Mouse (Mus musculus) lung, adult 2 months (tissue): ENCODE results near the gene Slc25a5. TPM values are rescaled to one million over a fixed set of nuclear protein-coding genes. Genes with fewer than 3 reads are reported as not detected.

Experiments used
- DNase-seq: peaks from one replicate; pipeline ENCODE4 v3.0.0; 2022
- H3K4me1 ChIP-seq: fragments of 200-500 bp; 2 replicates; pipeline ENCODE4 v1.6.1; 2011; ENCODE audit warnings: low read length; ENCODE audit not compliant: control insufficient read depth, insufficient read depth
- H3K4me3 ChIP-seq: fragments of 200-500 bp; replicated peaks from 2 replicates; pipeline ENCODE3; 2011; ENCODE audit warnings: low read depth, mild to moderate bottlenecking, control low read depth, low read length; ENCODE audit errors: extremely low read depth
- CTCF ChIP-seq: fragments of 200-500 bp; IDR thresholded peaks from 2 replicates; pipeline ENCODE4 v1.5.1; 2011; ENCODE audit warnings: mild to moderate bottlenecking, low read length, control low read depth; ENCODE audit not compliant: insufficient read depth
- POLR2A ChIP-seq: fragments of 200-500 bp; IDR thresholded peaks from 2 replicates; pipeline ENCODE4 v1.6.1; 2011; ENCODE audit warnings: low read depth, mild to moderate bottlenecking, control low read depth, low read length, borderline replicate concordance; ENCODE audit errors: extremely low read depth
- WGBS: fragments of 180-500 bp; shearing (Covaris S2); methylation state at CpG from one replicate; pipeline ENCODE4 v1.1.7; 2018; 5-methylcytosine and 5-hydroxymethylcytosine counted together
- polyA plus RNA-seq: library from polyadenylated mRNA; depleted of rRNA; stranded (reverse); fragments of >200 nt; gene quantifications from 2 replicates; pipeline ENCODE4 v1.2.3, GENCODE M21; 2012

Gene Slc25a5
- polyA plus RNA-seq, 1 experiment: 343 TPM

DNA sequence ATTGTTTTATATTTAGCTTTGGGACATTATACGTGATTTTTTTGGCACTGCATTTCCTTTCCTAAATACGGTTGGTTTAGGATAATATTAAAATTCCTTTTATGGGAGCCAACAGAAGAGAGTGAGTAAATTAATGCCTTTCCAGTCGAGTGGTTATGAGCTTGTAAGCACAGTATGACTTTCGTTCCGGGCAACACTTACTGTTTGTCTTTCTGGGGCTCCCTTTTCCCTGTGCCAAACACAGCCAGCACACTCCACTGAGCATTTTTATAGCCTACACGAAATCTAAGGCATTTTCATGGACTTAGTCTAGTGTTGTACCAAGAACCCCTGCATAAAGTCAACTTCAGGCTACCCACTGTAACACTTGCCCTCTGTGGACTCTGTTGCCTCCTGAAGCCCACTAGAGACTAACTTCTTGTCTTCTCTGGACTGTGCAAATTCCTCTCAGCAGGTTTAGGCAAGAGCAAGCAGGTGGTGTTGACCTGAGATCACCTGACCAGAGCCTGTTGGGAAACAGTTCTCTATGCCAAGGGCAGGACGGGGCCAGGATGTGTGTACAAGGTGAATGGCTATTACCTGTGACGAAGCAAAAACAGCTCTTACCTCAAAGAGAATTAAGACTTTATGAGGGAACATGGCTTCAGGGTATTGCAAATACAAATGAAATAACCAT is 18.8 kb downstream of the Slc25a5 start:
- TF ChIP-seq CTCF: no peak
- TF ChIP-seq POLR2A: no peak
- DNase-seq: no peak
- H3K4me3 ChIP-seq: no peak overlapping the region

GRCm38 (mm10) chrX:36815022-36815421 is 19.6 kb downstream of the Slc25a5 start:
- 84% methylated on average over 4 of the region's 4 CpGs for WGBS
- no peak for DNase-seq
- TF ChIP-seq CTCF: no peak
- TF ChIP-seq POLR2A: no peak
- no peak overlapping the region for H3K4me3 ChIP-seq
- no peaks in the 10 kb centered on the region for H3K4me1 ChIP-seq

More for the DNA sequence above, 18.8 kb downstream of the Slc25a5 start:
- no peaks in the 10 kb centered on the region for H3K4me1 ChIP-seq
- 66% methylated on average over 8 of the region's 8 CpGs for WGBS

DNA sequence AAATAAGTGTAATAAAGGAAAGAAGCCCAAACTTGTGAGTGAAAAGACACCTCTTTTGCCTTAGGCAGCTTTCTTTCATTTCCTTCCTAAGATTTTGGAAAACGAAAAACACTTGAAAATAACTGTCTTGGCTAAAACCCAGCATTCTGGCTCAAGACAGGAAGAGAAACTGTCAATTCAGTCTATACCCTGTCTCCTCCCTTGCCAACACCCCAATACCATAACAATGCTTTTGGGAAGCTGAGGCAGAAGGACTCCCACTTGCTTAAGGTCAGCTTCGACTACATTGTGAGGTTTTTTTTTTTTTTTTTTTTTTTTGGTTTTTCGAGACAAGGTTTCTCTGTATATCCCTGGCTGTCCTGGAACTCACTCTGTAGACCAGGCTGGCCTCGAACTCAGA is 20.0 kb downstream of the Slc25a5 start:
- TF ChIP-seq POLR2A (no peak), CTCF (no peak)
- WGBS: 53% methylated on average over 4 of the region's 4 CpGs
- DNase-seq: no peak
- Histone ChIP-seq H3K4me1 (no peaks in the 10 kb centered on the region), H3K4me3 (no peak overlapping the region)

GRCm38 (mm10) chrX:36816368-36816899 is 21.0 kb downstream of the Slc25a5 start:
- TF ChIP-seq CTCF: no peak
- WGBS: 46% methylated on average over 8 of the region's 8 CpGs
- no peak overlapping the region for H3K4me3 ChIP-seq
- no peak for DNase-seq
- no peaks in the 10 kb centered on the region for H3K4me1 ChIP-seq

DNA sequence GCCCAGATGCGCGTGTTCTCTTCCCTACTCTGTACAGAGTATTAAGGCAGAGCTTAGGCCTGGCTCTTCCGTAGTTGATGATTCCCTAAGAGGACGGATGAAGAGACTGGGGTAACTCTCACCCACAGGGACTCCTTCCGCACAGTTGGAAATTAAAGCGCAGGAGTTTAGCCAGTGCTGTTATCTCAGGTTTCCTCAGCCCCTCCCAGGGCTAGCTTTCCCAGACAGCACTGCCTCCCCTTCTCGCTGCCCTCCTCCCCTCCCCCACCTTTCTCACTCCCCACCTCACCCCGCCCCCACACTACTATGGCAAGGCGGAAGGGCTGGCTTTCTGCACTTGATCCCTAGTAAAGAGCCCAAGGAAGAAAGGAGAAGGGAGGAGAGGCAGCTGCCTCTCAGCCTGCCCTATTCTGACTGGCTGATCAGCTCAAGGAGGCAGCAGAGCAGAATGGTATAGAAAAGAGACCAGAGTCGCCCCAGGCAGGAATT is 21.5 kb downstream of the Slc25a5 start:
- no peak overlapping the region for H3K4me3 ChIP-seq

DNA sequence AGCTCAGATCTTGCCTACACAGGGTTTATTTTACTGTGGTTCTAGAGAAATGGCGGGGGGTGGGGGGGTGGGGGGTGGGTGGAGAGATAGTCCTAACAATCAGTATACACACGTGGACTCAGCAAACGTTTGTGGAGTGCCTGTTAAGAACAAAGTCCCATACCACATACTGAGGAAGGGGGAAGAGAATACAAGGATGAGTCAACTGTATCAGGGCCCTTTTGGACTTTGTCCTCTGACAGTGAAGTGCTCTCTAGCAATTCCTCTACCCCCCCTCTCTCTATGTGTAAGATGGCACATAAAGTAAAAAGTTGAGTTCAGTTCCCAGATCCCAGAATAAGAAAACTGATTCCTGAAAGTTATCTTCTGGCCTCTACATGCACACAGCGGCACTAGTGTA is 24.1 kb downstream of the Slc25a5 start:
- WGBS: 54% methylated on average over 4 of the region's 4 CpGs
- DNase-seq: no peak
- TF ChIP-seq POLR2A (no peak), CTCF (no peak)
- Histone ChIP-seq H3K4me3 (no peak overlapping the region), H3K4me1 (no peaks in the 10 kb centered on the region)

More for the DNA sequence above, 21.5 kb downstream of the Slc25a5 start:
- no peaks in the 10 kb centered on the region for H3K4me1 ChIP-seq
- TF ChIP-seq CTCF (no peak), POLR2A (no peak)
- no peak for DNase-seq
- WGBS: 24% methylated on average over 10 of the region's 10 CpGs

DNA sequence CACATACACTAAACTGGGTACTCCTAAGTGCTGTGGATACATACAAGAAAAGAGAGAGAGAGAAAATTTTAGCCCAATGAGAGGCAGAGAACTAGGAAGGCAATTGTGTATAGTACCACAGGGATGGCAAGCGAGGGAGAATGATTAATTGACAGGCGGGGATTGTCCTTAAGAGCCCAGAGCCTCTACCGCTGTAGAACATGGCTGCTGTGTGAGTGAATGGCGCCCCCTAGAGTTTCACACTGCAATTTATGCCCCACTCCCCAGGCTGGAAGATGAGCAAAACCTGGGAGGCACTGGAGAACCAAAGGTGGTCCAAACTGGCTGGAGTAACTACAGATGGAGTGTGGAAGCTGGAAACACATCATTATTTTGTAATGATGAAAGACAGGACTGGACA is 24.8 kb downstream of the Slc25a5 start:
- H3K4me1 ChIP-seq: no peaks in the 10 kb centered on the region
- 17% methylated on average over 4 of the region's 4 CpGs for WGBS

DNA sequence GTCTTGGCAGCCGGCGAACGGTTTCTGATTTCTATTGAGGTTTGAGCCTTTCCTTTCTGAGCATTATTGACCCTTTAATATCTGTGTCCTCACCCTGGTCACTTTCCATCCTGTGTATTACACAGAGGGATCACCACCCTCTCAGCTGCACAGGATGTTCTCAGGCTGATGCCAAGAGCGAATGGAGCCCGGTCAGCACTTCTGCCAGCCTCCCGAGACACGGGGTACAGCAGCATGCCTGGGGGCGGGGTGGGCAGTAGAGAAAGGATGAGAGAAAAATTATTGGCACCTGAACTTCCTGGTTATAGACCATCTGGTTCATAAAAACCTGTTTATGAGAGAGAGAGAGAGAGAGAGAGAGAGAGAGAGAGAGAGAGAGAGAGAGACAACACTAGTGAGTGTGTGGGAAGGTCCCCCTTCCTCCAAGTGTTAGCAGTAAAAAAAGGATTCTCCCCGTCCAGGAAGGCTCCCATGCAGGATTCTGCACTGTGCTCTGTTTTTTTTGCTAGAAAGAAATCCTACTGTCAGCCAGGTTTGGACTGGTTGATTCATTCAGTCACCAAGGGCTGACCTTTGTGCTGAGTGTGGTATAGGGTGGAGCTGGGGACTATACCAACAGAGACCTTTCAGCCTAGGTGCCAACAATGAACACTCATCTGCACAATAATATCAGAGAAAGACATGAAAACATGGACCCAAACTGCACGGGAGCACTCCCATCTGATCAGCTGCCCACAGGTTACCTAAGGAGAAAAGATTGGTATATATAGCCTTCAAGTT is 28.7 kb downstream of the Slc25a5 start:
- no peak for DNase-seq
- WGBS: 71% methylated on average over 10 of the region's 10 CpGs
- Histone ChIP-seq H3K4me3 (no peak overlapping the region), H3K4me1 (no peaks in the 10 kb centered on the region)
- TF ChIP-seq POLR2A (no peak), CTCF (no peak)

More for the DNA sequence above, 24.8 kb downstream of the Slc25a5 start:
- TF ChIP-seq POLR2A: no peak
- TF ChIP-seq CTCF: peak; percentile 71
- no peak overlapping the region for H3K4me3 ChIP-seq
- peak; percentile 37 for DNase-seq

- TF ChIP-seq POLR2A (no peak), CTCF (no peak)
- Histone ChIP-seq H3K4me3 (no peak overlapping the region), H3K4me1 (no peaks in the 10 kb centered on the region)
- 41% methylated on average over 2 of the region's 2 CpGs for WGBS
- DNase-seq: no peak
Measured at GRCm38 (mm10) chrX:36825032-36825431, 29.6 kb downstream of the Slc25a5 start.
